Mouse (Mus musculus) heart, adult 2 months (tissue): ENCODE measurements around the gene Wdr81.

Experiments used
- CTCF ChIP-seq: fragments of 200-600 bp; IDR thresholded peaks from 2 replicates; pipeline ENCODE4 v1.8.1; 2022; ENCODE audit warnings: antibody characterized with exemption, mild to moderate bottlenecking, moderate library complexity
- POLR2A ChIP-seq: fragments of 200-500 bp; IDR thresholded peaks from 2 replicates; pipeline ENCODE4 v1.6.1; 2011; ENCODE audit warnings: mild to moderate bottlenecking, low read depth, low read length, control low read depth; ENCODE audit not compliant: insufficient read depth

GRCm38 (mm10) chr11:75438804-75439203, 15.7 kb downstream of the Wdr81 start:
- TF ChIP-seq POLR2A: no peak
- TF ChIP-seq CTCF: no peak
